ENCODE assay signal across 8 mouse cellular contexts in genomic region chr5:149229619-149230339, GRCm38 (mm10). TPM values are rescaled to one million over a fixed set of nuclear protein-coding genes. Genes with fewer than 3 reads are reported as not detected.
DNase-seq lines count a peak whose midpoint lies in the region; ATAC-seq and TF ChIP-seq lines count a peak whose summit lies in the region.

No protein-coding gene starts in this region.

- no peaks in the 10 kb centered on the region for H3K36me3 ChIP-seq in heart, embryonic 12.5 days
- H3K36me3 ChIP-seq in G1E (replicated peaks), result no peaks in the 10 kb centered on the region
- no peaks in the 10 kb centered on the region for H3K36me3 ChIP-seq in heart, postnatal 0 days (replicated peaks; ENCODE audit: control insufficient read depth, insufficient read depth, low read length)
- no peaks in the 10 kb centered on the region for H3K36me3 ChIP-seq in midbrain, embryonic 10.5 days

- H3K4me2 ChIP-seq in heart, embryonic 12.5 days, result peak overlapping the region; percentile 63
- peak overlapping the region; percentile 63 for H3K4me2 ChIP-seq in heart, postnatal 0 days (ENCODE audit: low read depth, low read length)

- 0 out of 2 replicates have a peak, but pooled peaks cover 2% of the 10 kb centered on the region for H3K9me3 ChIP-seq in heart, embryonic 12.5 days (replicated peaks)
- peaks cover 7% of the 10 kb centered on the region for H3K9me3 ChIP-seq in G1E (replicated peaks)
- H3K9me3 ChIP-seq in heart, postnatal 0 days (replicated peaks; ENCODE audit: control insufficient read depth, low read length), result no peaks in the 10 kb centered on the region; the same call in 1 of the 2 replicates
- peaks cover 8% of the 10 kb centered on the region; the same call in 1 of the 2 replicates for H3K9me3 ChIP-seq in midbrain, embryonic 10.5 days (replicated peaks)

- H3K9ac ChIP-seq in heart, embryonic 12.5 days, result peak overlapping the region; percentile 64
- H3K9ac ChIP-seq in heart, postnatal 0 days (replicated peaks; ENCODE audit: low read depth, low read length), result peak overlapping the region; percentile 57

- WGBS in heart, embryonic 12.5 days, result 68% methylated on average over 18 of the region's 18 CpGs
- WGBS in heart, postnatal 0 days, result 76% methylated on average over 17 of the region's 18 CpGs
- WGBS in midbrain, embryonic 10.5 days, result 79% methylated on average over 18 of the region's 18 CpGs

- peak overlapping the region; percentile 48 for H3K4me3 ChIP-seq in heart, embryonic 12.5 days
- H3K4me3 ChIP-seq in G1E (ENCODE audit: low read depth, low read length), result peak overlapping the region; percentile 69
- peak overlapping the region; percentile 51 for H3K4me3 ChIP-seq in heart, postnatal 0 days (ENCODE audit: low read depth, low read length)
- peak overlapping the region; percentile 59 for H3K4me3 ChIP-seq in midbrain, embryonic 10.5 days

- no peak for TF ChIP-seq CTCF in G1E (IDR thresholded peaks at IDR 0.05; ENCODE audit: low read depth, low read length)
- no peak for TF ChIP-seq CTCF in heart, postnatal 0 days (IDR thresholded peaks at IDR 0.05; ENCODE audit: low read depth)

- 0 out of 2 replicates have a peak, but pooled peaks have one; percentile 0 for ATAC-seq in heart, embryonic 12.5 days (ENCODE audit: insufficient number of reproducible peaks, low FRiP score)
- ATAC-seq in G1E (ENCODE audit: extremely low read depth, insufficient number of reproducible peaks, low FRiP score, poor library complexity, severe bottlenecking), result no peak
- ATAC-seq in heart, postnatal 0 days (ENCODE audit: insufficient read depth, low read depth), result peak; percentile 34

- no peak for TF ChIP-seq EP300 in heart, postnatal 0 days (IDR thresholded peaks at IDR 0.05; ENCODE audit: low read depth)

- H3K27ac ChIP-seq in heart, embryonic 12.5 days (ENCODE audit: poor library complexity, severe bottlenecking), result peak overlapping the region; percentile 84
- H3K27ac ChIP-seq in heart, postnatal 0 days (ENCODE audit: low read depth), result peak overlapping the region; percentile 91
- H3K27ac ChIP-seq in midbrain, embryonic 10.5 days (replicated peaks), result peak overlapping the region; percentile 86

- no peaks in the 10 kb centered on the region; the same call in 1 of the 2 replicates for H3K4me1 ChIP-seq in heart, embryonic 12.5 days (replicated peaks)
- H3K4me1 ChIP-seq in G1E (ENCODE audit: insufficient read depth, low read depth, low read length), result peaks cover 39% of the 10 kb centered on the region
- H3K4me1 ChIP-seq in heart, postnatal 0 days (ENCODE audit: control insufficient read depth, insufficient read depth), result no peaks in the 10 kb centered on the region
- peaks cover 18% of the 10 kb centered on the region for H3K4me1 ChIP-seq in midbrain, embryonic 10.5 days

- H3K27me3 ChIP-seq in heart, embryonic 12.5 days (replicated peaks), result no peaks in the 10 kb centered on the region
- no peaks in the 10 kb centered on the region for H3K27me3 ChIP-seq in G1E (ENCODE audit: insufficient read depth, low read length)
- no peaks in the 10 kb centered on the region for H3K27me3 ChIP-seq in heart, postnatal 0 days (ENCODE audit: control insufficient read depth, insufficient read depth, low read length)
- no peaks in the 10 kb centered on the region for H3K27me3 ChIP-seq in midbrain, embryonic 10.5 days (ENCODE audit: low read depth, poor library complexity, severe bottlenecking)

- intact Hi-C loops in heart, postnatal 36 days (cut with DNase I), result loop anchor here (2.0 to 5.0 kb wide), 3 partner anchors 45 to 302 kb away; partner anchors contain the start of genes Hmgb1, Katnal1 and Uspl1

- no peak for DNase-seq in heart, postnatal 36 days
- no peak for DNase-seq in G1E (ENCODE audit: low spot score)
- DNase-seq in heart, postnatal 0 days (ENCODE audit: low spot score), result no peak
- DNase-seq in midbrain, embryonic 10.5 days (ENCODE audit: low spot score), result no peak
- no peak for DNase-seq in left cerebral cortex, adult 18-20 months (ENCODE audit: low spot score in 2 of 2)
- DNase-seq in spleen, postnatal 4 days (ENCODE audit: low spot score in 2 of 2), result no peak
- no peak for DNase-seq in ovary, adult 18-20 months (ENCODE audit: low spot score)

RNA-seq across cellular contexts. Expression of gene Alox5ap, which starts 34.8 kb away (rescaled TPM):
- 4.5 and 4.9 TPM in 2 replicates for polyA plus RNA-seq in heart, embryonic 12.5 days (2016; fragmentation: Nextera tagmentation; extraction: Ambion mirVana)
- total RNA-seq in heart, postnatal 36 days (2021), result 10 to 100 TPM; 13.4 to 26.8 TPM
- total RNA-seq in G1E (2014; fragmentation: Nextera tagmentation) (38.1 and 43.8 TPM in 2 replicates), G1E (2017) (143 and 157 TPM in 2 replicates)
- 1.0 and 1.5 TPM in 2 replicates for polyA plus RNA-seq in G1E (2012)
- total RNA-seq in heart, postnatal 0 days (2014; rRNA removed; ENCODE audit: low replicate concordance), result 5.2 and 26.4 TPM in 2 replicates
- polyA plus RNA-seq in heart, postnatal 0 days (2015; fragmentation: Nextera tagmentation; extraction: Ambion mirVana), result 8.9 and 9.2 TPM in 2 replicates
- polyA plus RNA-seq in midbrain, embryonic 10.5 days (2016; fragmentation: Nextera tagmentation; extraction: Ambion mirVana), result 4.8 and 6.2 TPM in 2 replicates
- total RNA-seq in left cerebral cortex, adult 18-20 months (2021), result 1 to 10 TPM; 9.4 to 10.0 TPM

RNA-seq across cellular contexts. Expression of gene Hmgb1, which starts 45.5 kb away (rescaled TPM):
- 801 and 858 TPM in 2 replicates for polyA plus RNA-seq in heart, embryonic 12.5 days (2016; fragmentation: Nextera tagmentation; extraction: Ambion mirVana)
- 100 to 1,000 TPM in 1 of 2 experiments, 10 to 100 TPM in 1; 91.5 to 111 TPM for total RNA-seq in heart, postnatal 36 days (2021)
- 569 and 576 TPM in 2 replicates for total RNA-seq in G1E (2014; fragmentation: Nextera tagmentation)
- 517 and 593 TPM in 2 replicates for total RNA-seq in G1E (2017)
- 529 and 605 TPM in 2 replicates for polyA plus RNA-seq in G1E (2012)
- 107 and 193 TPM in 2 replicates for total RNA-seq in heart, postnatal 0 days (2014; rRNA removed; ENCODE audit: low replicate concordance)
- polyA plus RNA-seq in heart, postnatal 0 days (2015; fragmentation: Nextera tagmentation; extraction: Ambion mirVana), result 495 and 540 TPM in 2 replicates
- polyA plus RNA-seq in midbrain, embryonic 10.5 days (2016; fragmentation: Nextera tagmentation; extraction: Ambion mirVana), result 1,399 and 1,420 TPM in 2 replicates
- total RNA-seq in left cerebral cortex, adult 18-20 months (2021), result 100 to 1,000 TPM; 128 to 136 TPM

RNA-seq across cellular contexts. Expression of gene Uspl1, which starts 45.6 kb away (rescaled TPM):
- polyA plus RNA-seq in heart, embryonic 12.5 days (2016; fragmentation: Nextera tagmentation; extraction: Ambion mirVana), result 36.3 and 38.1 TPM in 2 replicates
- total RNA-seq in heart, postnatal 36 days (2021), result 10 to 100 TPM; 18.3 to 18.6 TPM
- total RNA-seq in G1E (2014; fragmentation: Nextera tagmentation) (108 and 115 TPM in 2 replicates), G1E (2017) (69.2 and 69.7 TPM in 2 replicates)
- polyA plus RNA-seq in G1E (2012), result 3.6 and 4.9 TPM in 2 replicates
- 18.9 and 23.6 TPM in 2 replicates for total RNA-seq in heart, postnatal 0 days (2014; rRNA removed; ENCODE audit: low replicate concordance)
- polyA plus RNA-seq in heart, postnatal 0 days (2015; fragmentation: Nextera tagmentation; extraction: Ambion mirVana), result 17.6 and 17.8 TPM in 2 replicates
- 71.6 and 73.8 TPM in 2 replicates for polyA plus RNA-seq in midbrain, embryonic 10.5 days (2016; fragmentation: Nextera tagmentation; extraction: Ambion mirVana)
- 10 to 100 TPM; 42.5 to 42.6 TPM for total RNA-seq in left cerebral cortex, adult 18-20 months (2021)
